ENCODE assay signal across 8 mouse cellular contexts in the genomic region with DNA sequence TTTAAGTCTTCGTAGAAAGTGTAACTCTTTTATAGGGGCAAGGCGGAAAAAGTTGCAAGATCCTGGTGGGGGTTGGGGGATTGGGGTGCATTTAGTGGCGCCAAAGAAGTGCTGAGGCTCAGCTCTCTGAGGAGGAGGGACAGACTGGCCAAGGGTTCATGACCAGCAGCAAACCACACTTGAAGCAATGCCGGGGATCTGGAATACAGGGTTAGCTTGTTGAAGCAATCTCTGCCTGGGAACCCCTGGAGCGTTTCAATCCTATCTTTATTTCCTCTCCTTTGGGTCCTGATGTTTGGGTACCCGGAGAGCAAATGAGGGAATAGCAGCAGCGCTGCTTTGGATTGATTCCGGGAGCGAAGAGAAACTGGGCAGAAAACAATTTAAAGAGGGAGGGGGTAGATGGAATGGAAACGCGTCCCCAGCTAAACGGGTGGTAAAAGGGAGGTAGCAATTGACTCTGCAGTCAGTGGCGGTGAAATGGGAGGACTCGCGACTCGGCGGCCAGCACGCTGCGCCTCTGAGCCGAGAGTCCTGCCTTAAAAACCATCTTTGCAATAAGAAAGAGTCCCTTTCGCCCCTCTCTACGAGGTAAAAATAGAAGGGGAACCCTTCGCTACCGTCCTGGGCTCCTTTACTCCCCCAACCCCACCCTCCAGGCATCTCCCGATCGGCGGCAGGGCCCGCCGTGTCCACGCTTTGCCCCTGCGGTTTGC.
DNase-seq lines count a peak whose midpoint lies in the region; ATAC-seq and TF ChIP-seq lines count a peak whose summit lies in the region.

No protein-coding gene starts in this region.

- DNase-seq in adrenal gland, adult (ENCODE audit: inconsistent age in 2 of 2, low spot score in 1 of 2): peak; percentile 19 to 80
- no peak for DNase-seq in adrenal gland, postnatal 4 days (ENCODE audit: low spot score in 2 of 2)
- peak; percentile 23 for DNase-seq in R1 (ENCODE audit: low read depth, low spot score)
- no peak for DNase-seq in liver, embryonic 14.5 days (ENCODE audit: low read depth in 3 of 3, low spot score in 3 of 3)
- no peak for DNase-seq in T-cell, adult 2 months (ENCODE audit: low spot score)
- DNase-seq in natural killer cell, adult 2 months (ENCODE audit: low spot score in 2 of 2): no peak
- no peak for DNase-seq in cerebellum, adult 8-10 months

- no peaks in the 10 kb centered on the region for H3K36me3 ChIP-seq in heart, embryonic 16.5 days (ENCODE audit: control insufficient read depth, insufficient read depth)
- no peaks in the 10 kb centered on the region for H3K36me3 ChIP-seq in liver, embryonic 14.5 days (replicated peaks; ENCODE audit: control insufficient read depth, insufficient read depth, low read depth)

- no peaks in the 10 kb centered on the region for H3K9me3 ChIP-seq in heart, embryonic 16.5 days (replicated peaks; ENCODE audit: control insufficient read depth, low read length)
- H3K9me3 ChIP-seq in liver, embryonic 14.5 days (ENCODE audit: control insufficient read depth, low read length): no peaks in the 10 kb centered on the region

- H3K9ac ChIP-seq in heart, embryonic 16.5 days (ENCODE audit: low read length): no peak overlapping the region
- no peak overlapping the region for H3K9ac ChIP-seq in liver, embryonic 14.5 days (replicated peaks)

- 2% methylated on average over 31 of the region's 31 CpGs for WGBS in heart, embryonic 16.5 days
- 2% methylated on average over 31 of the region's 31 CpGs for WGBS in liver, embryonic 14.5 days (ENCODE audit: insufficient replicate concordance)

- TF ChIP-seq CTCF in liver, embryonic 14.5 days (IDR thresholded peaks at IDR 0.05; ENCODE audit: low read depth): no peak

- TF ChIP-seq EP300 in liver, embryonic 14.5 days (IDR thresholded peaks at IDR 0.05; ENCODE audit: low read depth): no peak

- peak overlapping the region; percentile 44 for H3K4me3 ChIP-seq in heart, embryonic 16.5 days (ENCODE audit: low read length)
- H3K4me3 ChIP-seq in liver, embryonic 14.5 days (ENCODE audit: insufficient read depth in 1 of 2, low read depth in 2 of 2, low read length in 2 of 2): peak overlapping the region in 1 of 2 experiments; percentile 23; a peak in 1 of 4 replicates

- H3K4me1 ChIP-seq in heart, embryonic 16.5 days (ENCODE audit: control insufficient read depth, insufficient read depth, low read length): peaks cover 10% of the 10 kb centered on the region
- no peaks in the 10 kb centered on the region for H3K4me1 ChIP-seq in liver, embryonic 14.5 days (replicated peaks; ENCODE audit: control insufficient read depth in 2 of 2, insufficient read depth in 2 of 2, low read length in 1 of 2)

- peaks cover 58% of the 10 kb centered on the region for H3K27me3 ChIP-seq in heart, embryonic 16.5 days (ENCODE audit: control insufficient read depth, insufficient read depth, low read length)
- H3K27me3 ChIP-seq in liver, embryonic 14.5 days (ENCODE audit: control insufficient read depth, insufficient read depth, low read length): peaks cover 39% of the 10 kb centered on the region

- H3K4me2 ChIP-seq in heart, embryonic 16.5 days (ENCODE audit: low read depth, low read length): peak overlapping the region; percentile 61
- peak overlapping the region; percentile 22 for H3K4me2 ChIP-seq in liver, embryonic 14.5 days (ENCODE audit: low read depth)

- no peak overlapping the region for H3K27ac ChIP-seq in heart, embryonic 16.5 days (ENCODE audit: low read length)
- H3K27ac ChIP-seq in liver, embryonic 14.5 days: no peak overlapping the region

- ATAC-seq in heart, embryonic 16.5 days (replicated peaks; ENCODE audit: extremely low read depth, insufficient read depth, low FRiP score): no peak
- ATAC-seq in liver, embryonic 14.5 days (ENCODE audit: insufficient read depth): no peak

Comparison
In these comparisons a context has a peak if more than half of its experiments do, and no peak if none do; other contexts are left out.
1. DNase-seq: peak in adrenal gland, adult (2 of 2) and R1 (single experiment); none in adrenal gland, postnatal 4 days (0 of 2), liver, embryonic 14.5 days (0 of 3), T-cell, adult 2 months (single experiment), natural killer cell, adult 2 months (0 of 2) and cerebellum, adult 8-10 months (single experiment).